Mouse (Mus musculus) bone marrow macrophage, adult 2 months (primary cell): ENCODE results near the gene Cbr2. TPM values are rescaled to one million over a fixed set of nuclear protein-coding genes. Genes with fewer than 3 reads are reported as not detected.

ENCODE experiments used
- H3K27ac ChIP-seq: 2 replicates; pipeline ENCODE4 v1.5.1; 2012; ENCODE audit warnings: low read depth, low read length; ENCODE audit not compliant: insufficient read depth
- H3K4me1 ChIP-seq: 2 replicates; pipeline ENCODE4 v1.6.1; 2012; ENCODE audit warnings: low read length; ENCODE audit not compliant: control insufficient read depth, insufficient read depth
- H3K4me3 ChIP-seq: 2 replicates; pipeline ENCODE4 v1.5.1; 2012; ENCODE audit warnings: mild to moderate bottlenecking, low read length, moderate library complexity; ENCODE audit not compliant: insufficient read depth
- CTCF ChIP-seq: IDR thresholded peaks from 2 replicates; pipeline ENCODE4 v1.5.1; 2012; ENCODE audit warnings: low read depth, mild to moderate bottlenecking, low read length, moderate library complexity
- POLR2A ChIP-seq: IDR thresholded peaks from 2 replicates; pipeline ENCODE4 v1.6.1; 2012; ENCODE audit warnings: mild to moderate bottlenecking, low read depth, low read length, borderline replicate concordance
- polyA plus RNA-seq: library from polyadenylated mRNA; stranded (reverse); fragments of >200 nt; gene quantifications from 2 replicates; pipeline ENCODE4 v1.2.4, GENCODE M21; 2012; ENCODE audit not compliant: missing spikeins, insufficient read depth, insufficient read length

Cbr2 gene
- polyA plus RNA-seq, 1 experiment, result 81.4 TPM

DNA sequence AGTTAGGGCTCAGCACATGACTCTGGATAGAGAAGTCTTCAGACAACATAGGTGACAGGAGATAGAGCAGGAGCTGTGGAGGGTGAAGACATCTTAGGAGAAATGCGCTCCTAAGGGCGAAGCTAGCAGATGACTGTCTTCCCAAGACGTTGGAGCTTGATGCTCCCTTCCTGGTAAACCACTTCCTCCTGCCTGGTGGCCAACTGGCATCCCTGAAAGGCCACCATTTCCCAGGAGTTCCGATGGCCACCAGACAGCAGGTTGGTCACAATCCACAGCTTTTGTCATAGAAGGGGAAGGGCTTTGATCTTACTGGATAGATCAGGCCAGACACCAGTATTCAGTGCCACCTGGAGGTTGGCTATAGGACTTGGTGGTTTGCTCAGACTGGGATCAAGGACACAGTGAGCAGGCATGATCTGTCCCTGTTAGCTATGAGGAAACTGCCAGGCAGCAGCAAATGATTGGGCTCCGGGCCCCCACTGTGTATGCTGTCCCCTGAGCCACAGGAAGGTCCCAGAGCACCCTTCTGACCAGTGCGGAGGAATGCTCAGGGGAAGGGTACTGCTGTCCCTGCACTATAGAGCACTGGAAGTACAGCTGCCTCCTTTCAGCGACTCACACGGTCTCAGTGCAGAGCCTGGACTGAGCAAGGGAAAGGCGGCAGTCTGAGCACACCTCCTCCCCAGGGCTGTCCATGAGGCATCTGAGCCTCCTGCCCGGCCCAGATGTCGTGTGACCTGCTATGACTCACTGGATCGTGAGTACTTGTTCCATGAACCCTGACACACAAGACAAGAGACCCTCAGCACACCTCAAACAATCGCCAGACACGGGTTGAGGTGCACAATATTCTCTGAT is 30.1 kb upstream of the Cbr2 start:
- Histone ChIP-seq H3K4me1 (peaks cover 13% of the 10 kb centered on the region), H3K27ac (peak overlapping the region; percentile 78), H3K4me3 (peak overlapping the region; percentile 31)
- TF ChIP-seq POLR2A, result no peak
- no peak for TF ChIP-seq CTCF

DNA sequence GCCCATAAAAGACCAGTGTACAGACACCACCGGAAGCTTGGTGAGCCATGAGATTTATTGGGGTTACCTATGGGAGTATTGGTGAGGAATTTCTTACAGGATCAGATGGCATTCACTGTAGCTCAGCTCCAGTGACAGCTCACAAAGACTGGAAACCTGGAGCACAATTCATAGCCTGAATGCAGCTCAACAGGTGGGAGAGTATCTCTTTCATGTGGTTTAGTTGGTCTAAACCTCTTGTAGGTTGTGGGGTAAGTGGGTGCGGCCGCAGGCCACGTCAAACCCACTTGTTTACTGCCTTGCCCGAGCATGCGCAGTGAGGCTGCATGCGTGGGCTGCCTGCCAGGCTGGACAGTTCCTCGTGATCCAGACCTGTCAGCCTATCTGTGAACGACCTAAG is 28.3 kb upstream of the Cbr2 start:
- TF ChIP-seq POLR2A (no peak), CTCF (no peak)
- Histone ChIP-seq H3K4me1 (peaks cover 9% of the 10 kb centered on the region), H3K4me3 (no peak overlapping the region), H3K27ac (no peak overlapping the region)

- H3K27ac ChIP-seq, result no peak overlapping the region
- no peak overlapping the region for H3K4me3 ChIP-seq
- H3K4me1 ChIP-seq, result peaks cover 28% of the 10 kb centered on the region
- TF ChIP-seq POLR2A (no peak), CTCF (no peak)
Observed at GRCm38 (mm10) chr11:120751606-120752005, 19.7 kb upstream of the Cbr2 start.

DNA sequence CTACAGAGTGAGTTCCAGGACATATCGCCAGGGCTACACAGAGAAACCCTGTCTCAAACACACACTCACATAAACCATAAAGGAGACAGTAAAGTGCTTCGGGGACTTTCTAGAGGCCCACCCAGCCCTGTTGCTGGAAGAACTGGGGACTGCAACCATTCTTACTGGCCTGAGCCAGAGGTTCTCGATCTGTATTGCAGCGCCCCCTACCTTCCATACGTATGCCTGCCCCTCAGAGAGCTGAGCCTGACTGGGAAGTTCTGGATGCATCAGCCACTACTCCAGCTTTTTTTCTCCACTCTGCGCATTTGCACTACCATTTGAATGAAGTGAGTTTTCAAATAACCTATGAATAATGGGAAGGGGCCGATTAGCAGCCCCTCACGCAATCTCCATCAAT is 17.5 kb upstream of the Cbr2 start:
- TF ChIP-seq POLR2A (no peak), CTCF (peak; percentile 63; the same call in 1 of the 2 replicates)
- no peak overlapping the region for H3K27ac ChIP-seq
- H3K4me3 ChIP-seq, result no peak overlapping the region
- H3K4me1 ChIP-seq, result peaks cover 37% of the 10 kb centered on the region

DNA sequence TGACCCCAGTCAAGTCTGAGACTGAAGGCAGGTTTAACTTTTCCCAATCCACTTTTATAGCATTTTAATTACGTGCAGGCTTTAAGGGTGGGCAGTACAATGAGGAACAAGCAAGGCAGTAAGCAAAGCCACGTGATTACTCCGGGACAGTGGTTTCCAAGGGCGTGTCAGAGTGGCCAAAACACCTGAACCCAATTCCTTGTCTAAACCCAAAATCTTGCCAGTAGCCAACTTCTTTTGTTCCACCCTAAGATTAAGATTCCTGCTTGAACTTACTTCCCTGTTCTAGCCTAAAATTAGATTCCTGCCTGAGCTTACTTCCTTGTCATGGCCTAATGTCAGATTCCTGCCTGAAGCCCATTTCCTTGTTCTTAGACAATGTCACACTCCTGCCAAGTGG is 16.1 kb upstream of the Cbr2 start:
- Histone ChIP-seq H3K4me1 (peaks cover 37% of the 10 kb centered on the region), H3K27ac (peak overlapping the region; percentile 88), H3K4me3 (no peak overlapping the region)
- no peak for TF ChIP-seq CTCF
- no peak for TF ChIP-seq POLR2A

- no peak overlapping the region for H3K4me3 ChIP-seq
- H3K4me1 ChIP-seq, result peaks cover 26% of the 10 kb centered on the region
- no peak overlapping the region for H3K27ac ChIP-seq
- no peak for TF ChIP-seq CTCF
- no peak for TF ChIP-seq POLR2A
Observed at GRCm38 (mm10) chr11:120744121-120744701, 12.3 kb upstream of the Cbr2 start.

DNA sequence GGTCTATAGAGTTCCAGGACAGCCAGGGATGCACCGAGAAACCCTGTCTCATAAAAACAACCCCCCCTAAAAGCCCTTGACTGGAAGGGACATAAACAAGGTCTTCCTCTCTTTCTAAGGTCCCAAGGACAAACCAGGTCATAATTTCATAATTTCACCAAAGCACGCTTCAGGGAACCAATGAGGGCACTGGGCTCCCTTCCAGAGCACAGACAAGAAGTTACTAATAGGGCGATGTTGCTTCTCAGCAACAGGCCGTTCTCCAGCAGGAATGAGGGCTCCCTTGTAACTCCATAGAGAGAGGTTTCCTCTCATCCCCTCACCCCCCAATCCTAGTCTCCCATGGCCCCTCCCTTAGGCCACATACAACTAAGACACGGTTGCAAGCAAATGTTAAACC is 9.1 kb upstream of the Cbr2 start:
- H3K4me3 ChIP-seq, result no peak overlapping the region
- no peak for TF ChIP-seq CTCF
- no peak for TF ChIP-seq POLR2A
- peaks cover 3% of the 10 kb centered on the region; the same call in 1 of the 2 replicates for H3K4me1 ChIP-seq
- H3K27ac ChIP-seq, result no peak overlapping the region

GRCm38 (mm10) chr11:120736424-120736823 is 4.5 kb upstream of the Cbr2 start:
- TF ChIP-seq POLR2A (no peak), CTCF (no peak)
- H3K4me3 ChIP-seq, result no peak overlapping the region

DNA sequence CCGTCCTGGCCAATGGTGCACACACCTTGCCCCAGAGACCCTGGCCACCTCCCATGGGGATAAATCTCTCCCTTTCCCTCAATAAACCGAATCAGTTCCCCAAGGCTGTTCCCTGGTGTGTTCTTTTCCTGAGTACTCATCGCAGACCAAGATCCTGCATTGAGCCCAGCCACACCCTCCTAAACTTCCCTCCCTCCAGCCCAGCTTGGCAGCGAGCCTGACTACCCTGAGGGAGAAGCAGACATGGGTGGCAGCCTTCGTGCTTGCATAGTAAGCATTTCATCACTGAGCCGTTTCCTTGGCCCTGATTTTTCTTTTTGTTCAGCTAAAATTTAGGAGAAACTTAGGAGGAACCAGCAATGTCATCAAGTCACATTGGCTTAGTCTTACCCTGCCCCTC is 1.6 kb upstream of the Cbr2 start:
- TF ChIP-seq CTCF (no peak), POLR2A (no peak)
- Histone ChIP-seq H3K27ac (peak overlapping the region; percentile 80), H3K4me1 (peaks cover 48% of the 10 kb centered on the region), H3K4me3 (no peak overlapping the region)

More at GRCm38 (mm10) chr11:120736424-120736823, 4.5 kb upstream of the Cbr2 start:
- Histone ChIP-seq H3K27ac (no peak overlapping the region), H3K4me1 (peaks cover 23% of the 10 kb centered on the region)

GRCm38 (mm10) chr11:120731395-120731794 is 519 bp downstream of the Cbr2 start:
- TF ChIP-seq POLR2A (no peak), CTCF (no peak)
- no peak overlapping the region for H3K27ac ChIP-seq
- H3K4me3 ChIP-seq, result no peak overlapping the region
- H3K4me1 ChIP-seq, result peaks cover 52% of the 10 kb centered on the region
